Mouse (Mus musculus): ENCODE measurements around the gene Rad51b. TPM values are rescaled to one million over a fixed set of nuclear protein-coding genes. Genes with fewer than 3 reads are reported as not detected.

The Rad51b gene
- polyA plus RNA-seq, 1 experiment from 2014 or later, result 4.7 TPM

DNA sequence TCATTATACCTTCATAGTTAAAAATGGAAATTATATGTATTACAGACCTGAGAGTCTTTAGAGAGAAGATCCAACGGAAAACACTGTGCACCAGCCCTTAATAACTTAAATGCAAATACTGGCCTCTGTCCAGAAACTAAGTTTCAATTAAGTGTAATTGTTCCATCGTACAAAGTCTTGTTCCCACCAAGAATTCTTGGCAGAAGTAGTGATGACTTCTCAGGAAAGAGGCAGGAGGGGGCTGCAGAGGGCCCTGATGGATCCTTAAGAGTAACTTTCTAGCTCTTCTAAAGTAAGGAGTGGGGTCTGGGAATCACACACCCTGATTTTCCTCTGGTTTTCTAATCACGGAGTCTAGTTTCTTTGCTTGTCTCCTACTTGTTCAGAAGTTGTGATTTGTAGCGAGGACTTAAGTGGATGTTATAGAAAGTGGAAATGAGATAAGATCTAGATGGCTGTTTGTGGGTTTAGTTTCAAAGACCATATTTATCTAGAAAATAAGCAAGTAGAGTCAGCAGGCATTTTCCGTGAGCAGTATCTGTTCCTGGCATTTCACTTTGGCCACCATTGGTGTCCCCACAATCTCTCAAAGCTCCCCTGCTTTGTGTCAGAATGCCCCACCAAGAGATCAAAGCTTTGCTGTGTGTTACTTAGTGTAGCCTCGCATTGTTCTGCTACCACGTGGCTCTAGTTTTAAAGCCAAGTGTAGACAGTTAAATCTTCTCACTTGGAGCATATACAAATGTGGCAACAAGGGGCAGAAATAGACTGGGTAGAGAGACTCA is 132.6 kb downstream of the Rad51b start:
- Histone ChIP-seq H3K27ac (ENCODE audit: low read depth, low read length) (no peak overlapping the region), H3K9ac (ENCODE audit: low read length) (no peak overlapping the region), H3K4me3 (ENCODE audit: low read depth, low read length) (no peak overlapping the region), H3K36me3 (ENCODE audit: control insufficient read depth, insufficient read depth, low read length) (no peaks in the 10 kb centered on the region), H3K4me2 (ENCODE audit: low read depth) (no peak overlapping the region), H3K4me1 (ENCODE audit: control insufficient read depth, insufficient read depth, low read length) (peaks cover 7% of the 10 kb centered on the region), H3K9me3 (ENCODE audit: control insufficient read depth, low read length) (no peaks in the 10 kb centered on the region), H3K27me3 (ENCODE audit: control insufficient read depth, insufficient read depth, low read length) (no peaks in the 10 kb centered on the region)
- DNase-seq (ENCODE audit: low spot score) (no peak), ATAC-seq (ENCODE audit: insufficient read depth, low FRiP score, low TSS enrichment) (no peak)
- WGBS, result 70% methylated on average over 7 of the region's 7 CpGs

DNA sequence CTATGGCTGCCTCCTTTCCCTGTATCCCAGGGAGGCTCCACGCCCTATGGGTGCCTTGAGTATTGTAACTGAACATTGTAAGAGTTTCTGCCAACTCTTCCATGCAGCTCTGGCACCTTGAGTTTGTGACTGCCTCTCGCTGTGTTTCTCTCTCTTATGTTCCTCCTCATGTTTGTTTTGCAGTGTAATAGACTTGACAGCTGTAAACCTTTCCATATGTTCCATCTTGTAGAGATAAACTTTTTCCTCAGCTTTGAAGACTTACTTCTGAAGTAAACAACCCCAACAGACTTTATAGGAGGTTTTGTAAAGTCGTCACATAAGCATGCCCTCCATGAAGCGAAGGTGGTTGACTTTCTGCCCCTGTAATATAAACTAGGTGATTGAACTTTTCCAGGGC is 134.1 kb downstream of the Rad51b start:
- WGBS, result 62% methylated on average over 4 of the region's 4 CpGs
- Histone ChIP-seq H3K9ac (ENCODE audit: low read length) (no peak overlapping the region), H3K4me1 (ENCODE audit: control insufficient read depth, insufficient read depth, low read length) (peaks cover 7% of the 10 kb centered on the region), H3K4me2 (ENCODE audit: low read depth) (no peak overlapping the region), H3K27ac (ENCODE audit: low read depth, low read length) (no peak overlapping the region), H3K36me3 (ENCODE audit: control insufficient read depth, insufficient read depth, low read length) (no peaks in the 10 kb centered on the region), H3K9me3 (ENCODE audit: control insufficient read depth, low read length) (no peaks in the 10 kb centered on the region), H3K4me3 (ENCODE audit: low read depth, low read length) (no peak overlapping the region), H3K27me3 (ENCODE audit: control insufficient read depth, insufficient read depth, low read length) (no peaks in the 10 kb centered on the region)
- DNase-seq (ENCODE audit: low spot score), result no peak
- ATAC-seq (ENCODE audit: insufficient read depth, low FRiP score, low TSS enrichment), result no peak

DNA sequence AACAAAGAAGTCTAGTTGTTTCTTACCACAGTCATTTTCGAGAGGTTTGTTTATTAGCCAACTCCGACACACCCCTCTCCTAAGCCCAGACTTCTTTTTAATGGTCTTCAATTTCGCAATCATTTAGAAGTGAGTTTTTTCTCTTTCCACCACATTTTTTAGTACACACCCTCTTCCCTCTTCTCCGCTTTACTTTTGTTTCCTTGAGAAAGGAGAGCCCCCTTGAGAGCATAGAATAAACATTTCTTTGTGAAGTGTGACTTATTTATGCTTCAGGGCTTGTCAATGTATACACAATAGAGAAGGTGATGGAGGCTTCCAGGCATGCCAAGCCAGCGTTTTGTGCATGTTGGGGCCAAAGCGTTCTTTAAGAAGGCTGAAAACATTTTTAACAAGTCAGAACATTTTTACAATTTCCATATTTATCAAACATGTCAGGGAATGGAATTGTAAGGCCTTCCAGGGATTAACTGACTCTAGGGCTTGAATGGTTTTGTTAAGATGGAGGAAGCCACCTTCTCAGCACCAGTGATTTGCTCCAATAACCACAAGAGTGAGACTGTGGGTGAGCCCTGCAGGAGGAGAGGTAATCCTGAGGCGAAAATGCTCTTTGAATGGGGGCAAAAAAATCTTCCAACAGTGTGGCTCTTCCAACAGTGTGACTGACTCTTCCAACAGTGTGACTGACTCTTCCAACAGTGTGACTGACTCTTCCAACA is 136.8 kb downstream of the Rad51b start:
- H3K36me3 ChIP-seq (ENCODE audit: control insufficient read depth, insufficient read depth, low read length), result no peaks in the 10 kb centered on the region
- ATAC-seq (ENCODE audit: insufficient read depth, low FRiP score, low TSS enrichment), result no peak
- H3K27me3 ChIP-seq (ENCODE audit: control insufficient read depth, insufficient read depth, low read length), result no peaks in the 10 kb centered on the region
- no peak overlapping the region for H3K9ac ChIP-seq (ENCODE audit: low read length)
- 42% methylated on average over 7 of the region's 7 CpGs for WGBS
- H3K4me2 ChIP-seq (ENCODE audit: low read depth), result no peak overlapping the region
- H3K4me3 ChIP-seq (ENCODE audit: low read depth, low read length), result no peak overlapping the region
- peaks cover 7% of the 10 kb centered on the region for H3K4me1 ChIP-seq (ENCODE audit: control insufficient read depth, insufficient read depth, low read length)
- H3K9me3 ChIP-seq (ENCODE audit: control insufficient read depth, low read length), result no peaks in the 10 kb centered on the region
- no peak overlapping the region for H3K27ac ChIP-seq (ENCODE audit: low read depth, low read length)
- DNase-seq (ENCODE audit: low spot score), result no peak

DNA sequence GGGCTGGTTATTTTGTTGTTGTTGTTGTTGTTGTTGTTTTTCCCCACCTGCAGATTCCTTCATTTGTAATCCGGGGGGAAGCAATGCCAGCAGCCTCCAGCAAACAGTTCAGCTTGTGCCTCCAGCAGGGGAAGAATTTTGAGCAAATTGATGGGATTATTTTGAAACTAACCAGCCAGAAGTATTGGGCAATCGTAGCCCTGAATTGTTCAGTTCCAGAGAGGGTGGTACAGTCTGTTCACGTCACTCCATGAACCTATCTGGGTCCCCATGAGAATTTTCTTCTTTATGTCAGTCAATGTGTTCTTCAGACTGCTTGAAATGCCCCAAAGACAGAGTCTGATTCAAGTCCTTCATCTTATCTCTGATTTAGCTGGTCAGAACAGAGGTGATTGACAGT is 138.4 kb downstream of the Rad51b start:
- Histone ChIP-seq H3K4me3 (ENCODE audit: low read depth, low read length) (no peak overlapping the region), H3K27me3 (ENCODE audit: control insufficient read depth, insufficient read depth, low read length) (no peaks in the 10 kb centered on the region), H3K9ac (ENCODE audit: low read length) (no peak overlapping the region), H3K4me2 (ENCODE audit: low read depth) (no peak overlapping the region), H3K36me3 (ENCODE audit: control insufficient read depth, insufficient read depth, low read length) (no peaks in the 10 kb centered on the region), H3K27ac (ENCODE audit: low read depth, low read length) (no peak overlapping the region), H3K9me3 (ENCODE audit: control insufficient read depth, low read length) (no peaks in the 10 kb centered on the region), H3K4me1 (ENCODE audit: control insufficient read depth, insufficient read depth, low read length) (peaks cover 7% of the 10 kb centered on the region)
- 81% methylated on average over 3 of the region's 3 CpGs for WGBS
- DNase-seq (ENCODE audit: low spot score) (no peak), ATAC-seq (ENCODE audit: insufficient read depth, low FRiP score, low TSS enrichment) (no peak)

DNA sequence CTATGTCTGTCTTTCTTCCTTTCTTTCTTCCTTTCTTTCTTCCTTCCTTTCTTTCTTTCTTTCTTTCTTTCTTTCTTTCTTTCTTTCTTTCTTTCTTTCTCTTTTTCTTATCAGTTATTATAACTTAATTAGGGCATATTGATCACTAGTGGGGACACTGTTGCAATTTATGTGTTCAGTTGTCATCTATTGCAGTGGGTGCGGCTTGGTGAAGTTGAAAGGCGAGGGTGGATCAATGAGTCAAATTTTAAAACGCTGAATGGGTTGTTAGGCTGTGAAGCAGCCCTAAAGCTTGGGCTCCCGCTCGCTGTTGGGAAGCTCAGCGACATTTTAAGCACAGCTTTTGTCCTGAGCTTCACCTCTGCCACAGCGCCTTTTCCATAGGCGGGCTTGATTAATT is 139.0 kb downstream of the Rad51b start:
- Histone ChIP-seq H3K27me3 (ENCODE audit: control insufficient read depth, insufficient read depth, low read length) (no peaks in the 10 kb centered on the region), H3K9ac (ENCODE audit: low read length) (no peak overlapping the region), H3K4me1 (ENCODE audit: control insufficient read depth, insufficient read depth, low read length) (peaks cover 7% of the 10 kb centered on the region), H3K9me3 (ENCODE audit: control insufficient read depth, low read length) (no peaks in the 10 kb centered on the region), H3K36me3 (ENCODE audit: control insufficient read depth, insufficient read depth, low read length) (no peaks in the 10 kb centered on the region), H3K4me2 (ENCODE audit: low read depth) (no peak overlapping the region), H3K27ac (ENCODE audit: low read depth, low read length) (no peak overlapping the region), H3K4me3 (ENCODE audit: low read depth, low read length) (no peak overlapping the region)
- ATAC-seq (ENCODE audit: insufficient read depth, low FRiP score, low TSS enrichment) (no peak), DNase-seq (ENCODE audit: low spot score) (no peak)
- WGBS, result 50% methylated on average over 8 of the region's 8 CpGs

DNA sequence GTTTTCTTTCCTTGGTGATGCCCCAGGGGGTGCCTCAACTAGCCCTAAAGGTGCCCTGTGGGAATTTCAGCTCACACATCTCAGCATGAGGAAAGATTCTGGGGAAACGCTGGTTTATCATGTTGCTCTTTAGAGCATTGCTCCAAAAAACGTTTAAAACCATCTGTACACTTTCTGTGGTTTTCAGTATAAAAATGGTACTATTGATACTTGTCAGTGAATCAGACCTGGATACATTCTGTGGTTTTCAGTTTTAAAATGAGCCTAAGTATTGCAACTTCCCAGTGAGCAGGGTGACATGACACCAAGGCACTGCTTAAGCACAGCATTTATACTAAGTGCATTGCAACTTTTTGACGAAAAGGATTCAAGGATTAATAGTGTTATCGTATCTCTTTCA is 139.8 kb downstream of the Rad51b start:
- no peaks in the 10 kb centered on the region for H3K9me3 ChIP-seq (ENCODE audit: control insufficient read depth, low read length)

DNA sequence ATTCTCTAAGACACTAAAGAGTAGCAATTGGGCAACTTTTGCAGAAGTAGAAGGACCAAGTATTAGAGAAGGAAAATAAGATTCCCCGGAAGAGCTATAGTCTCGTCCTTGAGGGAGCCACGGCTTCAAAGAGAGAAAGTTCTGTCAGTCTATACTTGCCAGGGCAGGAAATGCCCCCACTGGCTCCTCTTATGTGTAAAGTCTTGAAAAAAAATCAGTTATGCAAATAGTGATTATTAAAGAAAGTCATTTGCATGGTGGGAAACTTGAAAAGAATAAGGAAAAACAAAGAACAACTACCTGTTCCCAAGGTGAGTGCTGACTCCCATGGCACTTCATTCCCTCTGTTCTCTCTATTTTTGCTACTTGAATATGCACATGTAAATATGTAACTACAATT is 140.5 kb downstream of the Rad51b start:
- Histone ChIP-seq H3K27ac (ENCODE audit: low read depth, low read length) (no peak overlapping the region), H3K4me3 (ENCODE audit: low read depth, low read length) (no peak overlapping the region), H3K9me3 (ENCODE audit: control insufficient read depth, low read length) (no peaks in the 10 kb centered on the region), H3K27me3 (ENCODE audit: control insufficient read depth, insufficient read depth, low read length) (no peaks in the 10 kb centered on the region), H3K36me3 (ENCODE audit: control insufficient read depth, insufficient read depth, low read length) (no peaks in the 10 kb centered on the region), H3K4me1 (ENCODE audit: control insufficient read depth, insufficient read depth, low read length) (peaks cover 7% of the 10 kb centered on the region), H3K4me2 (ENCODE audit: low read depth) (no peak overlapping the region), H3K9ac (ENCODE audit: low read length) (no peak overlapping the region)
- ATAC-seq (ENCODE audit: insufficient read depth, low FRiP score, low TSS enrichment), result no peak
- 88% methylated on average over 3 of the region's 3 CpGs for WGBS
- DNase-seq (ENCODE audit: low spot score), result no peak

More for the DNA sequence above, 139.8 kb downstream of the Rad51b start:
- Histone ChIP-seq H3K9ac (ENCODE audit: low read length) (no peak overlapping the region), H3K4me3 (ENCODE audit: low read depth, low read length) (no peak overlapping the region), H3K4me1 (ENCODE audit: control insufficient read depth, insufficient read depth, low read length) (peaks cover 7% of the 10 kb centered on the region), H3K27me3 (ENCODE audit: control insufficient read depth, insufficient read depth, low read length) (no peaks in the 10 kb centered on the region), H3K36me3 (ENCODE audit: control insufficient read depth, insufficient read depth, low read length) (no peaks in the 10 kb centered on the region), H3K27ac (ENCODE audit: low read depth, low read length) (no peak overlapping the region), H3K4me2 (ENCODE audit: low read depth) (no peak overlapping the region)
- no peak for DNase-seq (ENCODE audit: low spot score)
- ATAC-seq (ENCODE audit: insufficient read depth, low FRiP score, low TSS enrichment), result no peak
- WGBS, result 78% methylated on average over 4 of the region's 4 CpGs

DNA sequence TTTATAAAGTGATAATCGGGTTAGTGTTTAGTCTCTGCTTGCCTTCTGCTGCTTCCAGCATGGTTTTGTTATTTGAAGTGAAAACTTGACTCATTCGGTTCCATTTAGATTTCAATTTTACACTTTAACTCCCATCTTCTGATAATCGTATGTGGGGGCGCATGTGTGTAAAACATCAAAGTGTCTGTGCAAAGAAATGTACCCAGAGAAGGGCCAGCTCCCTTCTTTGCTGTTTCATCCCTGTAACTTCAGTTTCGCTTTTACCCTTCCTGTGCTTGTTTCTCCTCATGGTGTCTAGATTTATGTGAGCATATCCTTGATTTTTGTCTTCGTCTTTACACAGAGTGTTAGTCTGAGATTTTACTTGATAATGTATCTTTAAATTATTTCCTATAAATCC is 142.9 kb downstream of the Rad51b start:
- H3K4me1 ChIP-seq (ENCODE audit: control insufficient read depth, insufficient read depth, low read length), result no peaks in the 10 kb centered on the region
- ATAC-seq (ENCODE audit: insufficient read depth, low FRiP score, low TSS enrichment) (no peak), DNase-seq (ENCODE audit: low spot score) (no peak)
- H3K27me3 ChIP-seq (ENCODE audit: control insufficient read depth, insufficient read depth, low read length), result no peaks in the 10 kb centered on the region
- H3K4me2 ChIP-seq (ENCODE audit: low read depth), result no peak overlapping the region
- H3K9me3 ChIP-seq (ENCODE audit: control insufficient read depth, low read length), result no peaks in the 10 kb centered on the region
- H3K4me3 ChIP-seq (ENCODE audit: low read depth, low read length), result no peak overlapping the region
- no peak overlapping the region for H3K9ac ChIP-seq (ENCODE audit: low read length)
- no peak overlapping the region for H3K27ac ChIP-seq (ENCODE audit: low read depth, low read length)
- no peaks in the 10 kb centered on the region for H3K36me3 ChIP-seq (ENCODE audit: control insufficient read depth, insufficient read depth, low read length)
- WGBS, result 93% methylated on average over 6 of the region's 6 CpGs

All from neural tube, embryonic 11.5 days (tissue).